Mouse (Mus musculus) Patski (cell line): ENCODE data around the gene G430095P16Rik. TPM values are rescaled to one million over a fixed set of nuclear protein-coding genes. Genes with fewer than 3 reads are reported as not detected.

Experiments
- ATAC-seq: fragments of 100-300 bp; one replicate; pipeline ENCODE4 v1.8.0; 2021
- CTCF ChIA-PET: fragments of 350-600 bp; sonication (Branson Sonifier 250); formaldehyde crosslinking; loops from one replicate; lab custom pipeline; 2022; ENCODE audit warnings: inconsistent platforms; lab: Charles Lee
- POLR2A ChIA-PET: fragments of 350-600 bp; sonication (Branson Sonifier 250); formaldehyde crosslinking; loops from one replicate; lab custom pipeline; 2022; ENCODE audit warnings: antibody characterized with exemption, inconsistent platforms; lab: Charles Lee
- DNase-seq: peaks from one replicate; pipeline ENCODE4 v3.0.0-alpha.2; 2011; ENCODE audit warnings: low read depth, low spot score
- H3K27me3 ChIP-seq: fragments of 371-371 bp; one replicate; pipeline ENCODE4 v1.5.1; 2021
- CTCF ChIP-seq: fragments of 100-300 bp; IDR thresholded peaks from one replicate; pipeline ENCODE4 v1.5.1; 2021
- in situ Hi-C: fragments of 300-500 bp; cut with MboI; formaldehyde crosslinking; loops from 3 replicates; pipeline ENCODE4 v1.11.1; 2018; ENCODE audit warnings: low pct_unique_long_range_greater_than_20kb, mixed read lengths
- polyA plus RNA-seq: library from polyadenylated mRNA; unstranded; gene quantifications from one replicate; pipeline ENCODE4 v1.2.3, GENCODE M21; 2021

Gene G430095P16Rik
- polyA plus RNA-seq, 1 experiment from 2014 or later: 1.4 TPM

GRCm38 (mm10) chr8:84738266-84738665, 15.5 kb downstream of the G430095P16Rik start:
- DNase-seq: no peak
- CTCF ChIA-PET: interaction anchor here (1.0 to 6.0 kb wide), 19 partner anchors 8 to 87 kb away, joined by 3 to 52 read pairs (median 6); no protein-coding TSS in a partner anchor
- no peak for ATAC-seq
- TF ChIP-seq CTCF: no peak
- in situ Hi-C loops: loop anchor here (5.0 kb wide), 2 partner anchors 36 to 59 kb away; partner anchors contain the start of gene Lyl1
- H3K27me3 ChIP-seq: no peaks in the 10 kb centered on the region
- POLR2A ChIA-PET: interaction anchor here (1.0 kb wide), 1 partner anchor 71 kb away, joined by 3 read pairs; no protein-coding TSS in a partner anchor

GRCm38 (mm10) chr8:84738715-84739400, 16.1 kb downstream of the G430095P16Rik start:
- ChIA-PET POLR2A (interaction anchor here (0.6 kb wide), 1 partner anchor 21 kb away, joined by 3 read pairs; no protein-coding TSS in a partner anchor), CTCF (interaction anchor here (1.1 to 6.0 kb wide), 3 partner anchors 20 to 74 kb away, joined by 3 to 52 read pairs (median 11); no protein-coding TSS in a partner anchor)
- in situ Hi-C loops: loop anchor here (5.0 kb wide), 2 partner anchors 37 to 58 kb away; partner anchors contain the start of gene Lyl1
- no peak for DNase-seq
- no peaks in the 10 kb centered on the region for H3K27me3 ChIP-seq
- ATAC-seq: no peak
- TF ChIP-seq CTCF: no peak

DNA sequence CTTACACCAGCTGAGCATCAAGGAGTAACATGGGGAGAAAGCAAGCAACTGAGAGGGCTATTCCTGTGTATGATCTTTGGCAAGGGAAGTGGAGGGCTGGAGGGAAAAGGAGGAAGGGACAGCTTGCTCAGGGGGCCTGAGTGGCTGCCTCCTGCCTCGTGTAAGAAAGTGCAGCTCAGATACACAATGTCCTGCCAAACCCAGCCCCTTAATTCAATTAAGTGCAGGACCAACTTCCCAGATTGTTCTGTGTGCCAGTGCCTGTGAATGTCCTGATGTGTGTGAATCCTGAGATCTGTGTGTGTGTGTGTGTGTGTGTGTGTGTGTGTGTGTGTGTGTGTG, 16.6 kb downstream of the G430095P16Rik start:
- no peak for DNase-seq
- in situ Hi-C loops: loop anchor here (5.0 kb wide), 2 partner anchors 37 to 58 kb away; partner anchors contain the start of gene Lyl1
- ChIA-PET CTCF (interaction anchor here (1.1 to 6.0 kb wide), 3 partner anchors 20 to 74 kb away, joined by 3 to 52 read pairs (median 11); no protein-coding TSS in a partner anchor), POLR2A (no interaction called here)
- H3K27me3 ChIP-seq: no peaks in the 10 kb centered on the region
- ATAC-seq: no peak
- TF ChIP-seq CTCF: no peak

DNA sequence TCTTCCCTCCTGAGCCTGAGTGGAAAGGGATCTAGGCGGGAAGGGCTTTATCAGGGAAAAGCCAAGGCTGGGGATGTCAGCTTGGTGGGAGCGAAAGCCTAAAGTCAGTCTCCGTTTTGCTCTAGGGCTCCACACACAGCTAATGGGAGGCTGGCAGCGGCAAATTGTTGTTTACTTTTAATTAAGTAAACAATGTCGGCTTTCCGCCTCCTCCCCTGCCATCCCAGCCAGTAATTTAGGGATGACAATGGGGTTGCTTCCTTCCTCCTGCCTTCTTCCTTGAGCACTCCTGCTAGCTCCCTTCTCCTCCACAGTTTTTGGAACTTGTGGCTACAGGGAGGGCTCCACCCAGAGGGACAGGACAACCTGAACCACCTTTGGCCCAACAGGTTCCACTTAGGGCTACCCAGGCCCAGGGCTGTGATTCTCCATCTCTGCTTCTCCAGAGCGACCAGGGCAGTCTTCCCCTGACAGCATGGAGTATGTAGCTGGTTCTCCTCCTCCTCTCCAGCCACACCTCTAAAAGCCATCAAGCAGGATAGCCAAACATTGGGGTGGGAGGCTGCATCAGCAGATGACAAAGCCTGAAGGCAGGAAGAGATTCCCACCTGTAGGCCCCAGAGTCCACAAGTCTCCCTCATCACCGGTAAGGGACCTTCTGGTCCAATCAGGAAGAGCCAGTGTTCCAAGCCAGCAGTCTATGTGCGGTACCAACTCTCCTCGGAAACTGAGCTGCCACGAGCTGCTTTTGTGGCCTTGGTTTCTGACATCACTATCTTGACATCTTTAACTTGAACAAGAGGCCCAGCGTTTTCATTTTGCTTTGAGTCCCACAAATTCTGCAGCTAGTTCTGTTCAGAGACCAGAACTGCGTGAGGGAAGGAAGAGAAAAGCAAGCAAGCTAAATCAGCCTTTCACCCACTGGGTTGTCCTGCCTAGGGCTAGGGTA, 18.4 kb downstream of the G430095P16Rik start:
- no peaks in the 10 kb centered on the region for H3K27me3 ChIP-seq
- in situ Hi-C loops: no loop called here
- ATAC-seq (no peak), DNase-seq (no peak)
- ChIA-PET CTCF (interaction anchor here (0.7 to 3.3 kb wide), 8 partner anchors 15 to 74 kb away, joined by 3 to 13 read pairs (median 3); no protein-coding TSS in a partner anchor), POLR2A (interaction anchor here (1.0 kb wide), 1 partner anchor 8 kb away, joined by 3 read pairs; no protein-coding TSS in a partner anchor)
- no peak for TF ChIP-seq CTCF

DNA sequence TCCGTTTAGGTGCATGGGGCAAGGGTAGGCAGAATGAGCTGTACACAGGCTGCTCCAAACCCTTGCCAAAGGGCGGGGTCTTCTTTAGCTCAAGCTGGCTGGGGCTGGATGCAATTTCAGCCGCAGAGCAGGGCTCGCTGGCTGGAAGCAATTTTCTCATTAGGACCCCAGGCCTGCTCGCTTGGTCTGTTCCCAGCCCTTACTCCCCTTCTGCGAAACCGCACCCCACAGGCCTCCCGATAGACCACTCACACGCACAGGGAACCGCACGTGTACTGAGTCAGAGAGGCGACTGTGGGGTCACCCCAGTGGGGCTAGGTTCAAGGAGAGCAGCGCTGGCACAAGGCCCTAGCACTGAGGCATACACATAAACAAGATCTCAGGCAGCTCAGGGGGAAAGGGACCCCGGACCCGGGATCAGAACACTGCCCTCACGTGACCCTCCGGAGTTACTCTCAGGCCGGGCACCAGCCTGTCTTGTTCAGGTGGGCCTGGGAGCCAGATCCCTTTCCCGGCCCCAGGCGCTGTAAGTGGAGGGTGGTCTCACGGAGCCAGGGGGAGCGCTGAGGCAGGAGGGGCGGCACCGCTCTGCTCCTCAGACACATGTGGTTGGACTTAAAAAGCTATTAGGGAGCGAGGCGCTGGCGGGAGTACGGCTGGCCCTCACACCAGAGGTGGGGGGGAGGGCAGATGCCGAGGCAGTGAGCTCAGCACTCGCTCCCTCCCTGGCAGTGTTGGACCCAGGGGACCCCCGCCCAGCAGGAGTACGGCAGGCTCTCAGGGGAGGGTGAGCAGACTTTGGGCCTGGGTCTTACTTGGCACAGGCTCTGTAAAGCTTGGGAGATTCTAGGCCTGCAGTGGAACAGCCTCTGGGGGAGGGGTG, 19.6 kb downstream of the G430095P16Rik start:
- H3K27me3 ChIP-seq: no peaks in the 10 kb centered on the region
- in situ Hi-C loops: no loop called here
- TF ChIP-seq CTCF: no peak
- CTCF ChIA-PET: interaction anchor here (0.8 to 3.3 kb wide), 7 partner anchors 14 to 73 kb away, joined by 3 to 13 read pairs (median 4); no protein-coding TSS in a partner anchor
- POLR2A ChIA-PET: interaction anchor here (0.7 kb wide), 2 partner anchors 44 to 541 kb away, joined by 4 to 5 read pairs; no protein-coding TSS in a partner anchor
- DNase-seq: no peak
- ATAC-seq: no peak

DNA sequence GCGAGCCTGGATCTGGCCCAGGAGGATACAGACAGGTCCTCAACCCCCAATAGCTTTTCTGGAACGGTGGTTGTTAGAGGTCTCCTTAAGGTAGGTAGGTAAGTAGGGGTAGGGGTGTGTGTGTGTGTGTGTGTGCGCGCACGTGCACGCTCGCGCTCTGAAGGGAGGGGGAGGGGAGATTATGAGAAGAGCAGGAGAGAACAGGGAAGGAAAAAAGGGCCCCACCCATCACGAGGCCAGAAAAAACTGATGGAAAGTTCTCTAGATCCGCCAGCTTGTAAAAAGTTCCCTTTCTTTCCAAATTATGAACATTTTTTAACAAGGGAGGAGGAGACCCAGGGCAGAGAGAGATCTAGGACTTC, 20.2 kb downstream of the G430095P16Rik start:
- TF ChIP-seq CTCF: no peak
- ATAC-seq (no peak), DNase-seq (no peak)
- H3K27me3 ChIP-seq: no peaks in the 10 kb centered on the region
- POLR2A ChIA-PET: interaction anchor here (0.7 kb wide), 2 partner anchors 44 to 541 kb away, joined by 4 to 5 read pairs; no protein-coding TSS in a partner anchor
- CTCF ChIA-PET: interaction anchor here (1.0 to 3.3 kb wide), 5 partner anchors 17 to 69 kb away, joined by 3 to 13 read pairs (median 4); no protein-coding TSS in a partner anchor
- in situ Hi-C loops: no loop called here

DNA sequence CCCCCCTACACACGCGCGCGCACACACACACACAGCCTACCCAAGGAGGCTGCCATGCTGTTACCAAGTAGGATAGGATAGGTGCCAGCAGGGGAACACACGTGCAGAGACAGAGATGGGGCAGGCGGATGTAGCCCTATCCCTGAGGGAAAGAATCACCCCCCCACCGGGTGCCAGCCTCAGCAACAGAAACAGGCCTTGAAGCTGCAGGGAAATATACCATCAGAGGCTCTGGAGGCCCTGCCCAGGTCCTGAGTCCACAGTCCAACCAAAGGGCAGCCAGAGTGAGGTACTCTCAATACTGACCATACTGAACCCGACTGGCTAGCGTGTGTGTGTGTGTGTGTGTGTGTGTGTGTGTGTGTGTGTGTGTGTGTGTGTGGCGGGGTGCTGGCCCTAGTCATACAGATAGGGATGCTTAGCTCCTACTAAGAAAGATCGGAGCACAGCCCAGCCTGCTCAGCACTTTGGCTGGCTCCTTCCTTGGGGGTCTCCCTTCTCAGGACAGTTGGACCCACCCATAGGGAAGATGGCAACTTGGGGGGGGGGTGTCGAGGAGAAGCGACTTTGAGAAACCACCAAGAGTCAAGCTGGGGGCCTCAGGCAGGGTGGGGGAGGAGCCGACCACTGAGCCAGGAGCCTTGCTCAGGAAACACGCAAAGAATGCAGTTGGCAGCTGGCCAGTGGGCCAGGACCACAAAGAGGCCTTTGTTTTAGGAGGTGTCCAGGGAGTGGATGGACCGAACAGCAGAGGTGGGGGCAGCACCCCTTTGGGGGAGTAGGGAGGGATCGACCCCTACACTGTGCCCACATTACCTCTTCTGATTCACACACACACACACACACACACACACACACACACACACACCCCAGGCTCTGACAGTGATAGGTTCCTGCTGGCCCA, 21.0 kb downstream of the G430095P16Rik start:
- DNase-seq (peak; percentile 88), ATAC-seq (peak; percentile 38)
- no peak for TF ChIP-seq CTCF
- no peaks in the 10 kb centered on the region for H3K27me3 ChIP-seq
- POLR2A ChIA-PET: interaction anchor here (0.6 to 1.4 kb wide), 6 partner anchors 16 to 542 kb away, joined by 3 to 5 read pairs (median 4); no protein-coding TSS in a partner anchor
- CTCF ChIA-PET: interaction anchor here (0.8 to 1.7 kb wide), 5 partner anchors 12 to 70 kb away, joined by 3 to 5 read pairs (median 3); no protein-coding TSS in a partner anchor
- in situ Hi-C loops: no loop called here
